Mouse (Mus musculus) cerebellum, adult 18-20 months (tissue): ENCODE results near the gene Tspan32.

Experiments
- DNase-seq, 2 experiments: peaks; one replicate each; pipeline ENCODE4 v3.0.0; 2021

Gene Tspan32

DNA sequence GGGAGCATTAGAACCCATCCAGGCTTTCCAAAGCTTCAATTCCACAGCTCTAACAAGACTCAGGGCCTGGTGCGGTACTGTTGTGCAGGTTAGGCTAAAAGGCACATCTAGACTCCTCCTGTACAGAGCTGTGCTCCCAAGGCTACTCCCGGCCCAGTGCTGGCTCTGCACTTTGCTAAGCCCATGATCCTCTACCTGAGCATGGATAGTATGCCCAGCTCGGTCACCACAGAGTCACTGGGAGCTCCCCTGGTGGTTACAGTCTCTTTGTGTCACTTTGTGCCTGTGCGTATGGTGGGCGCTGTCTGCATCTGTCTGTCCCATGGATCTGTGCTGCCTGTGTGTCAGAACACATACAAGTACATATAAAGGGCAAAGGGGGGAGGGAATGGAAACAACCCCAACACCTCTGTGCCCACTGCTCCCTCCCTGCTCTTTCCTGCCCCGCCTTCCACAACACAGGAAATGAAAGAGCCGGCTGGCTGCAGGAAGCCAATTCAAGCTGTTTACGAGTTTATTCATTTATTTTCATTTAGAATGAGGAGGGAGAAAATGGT lies 3.6 kb downstream of the Tspan32 start:
- DNase-seq: no peak

DNA sequence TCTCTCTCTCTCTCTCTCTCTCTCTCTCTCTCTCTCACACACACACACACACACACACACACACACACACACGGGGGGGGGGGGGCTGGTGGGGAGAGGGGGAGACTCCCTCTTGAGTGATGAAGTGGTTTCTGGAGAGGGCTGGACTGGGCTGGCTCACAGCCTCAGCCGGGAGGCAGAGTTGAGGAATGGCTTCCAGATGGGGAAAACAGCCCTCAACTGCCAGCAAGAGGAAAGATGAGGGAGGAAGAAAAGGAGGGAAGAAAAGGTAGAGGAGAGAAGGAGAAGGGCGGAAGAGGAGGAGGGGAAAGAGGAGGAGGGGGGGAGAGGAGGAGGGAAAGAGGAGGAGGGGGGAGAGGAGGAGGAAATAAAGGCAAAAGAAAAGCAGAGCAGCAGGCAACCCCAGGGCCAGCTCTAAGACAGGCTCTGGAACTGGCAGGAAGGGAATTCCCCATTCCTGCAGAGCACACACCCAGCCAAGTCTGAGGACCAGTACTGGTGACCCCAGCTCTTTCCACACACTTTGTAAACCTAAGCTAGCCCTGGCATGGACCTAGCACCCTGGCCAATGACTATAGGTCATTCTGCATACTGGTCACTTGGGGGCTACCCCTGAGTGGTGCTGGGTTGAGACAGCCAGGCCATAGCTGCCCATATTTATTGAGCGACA lies 4.3 kb downstream of the Tspan32 start:
- DNase-seq: no peak

DNA sequence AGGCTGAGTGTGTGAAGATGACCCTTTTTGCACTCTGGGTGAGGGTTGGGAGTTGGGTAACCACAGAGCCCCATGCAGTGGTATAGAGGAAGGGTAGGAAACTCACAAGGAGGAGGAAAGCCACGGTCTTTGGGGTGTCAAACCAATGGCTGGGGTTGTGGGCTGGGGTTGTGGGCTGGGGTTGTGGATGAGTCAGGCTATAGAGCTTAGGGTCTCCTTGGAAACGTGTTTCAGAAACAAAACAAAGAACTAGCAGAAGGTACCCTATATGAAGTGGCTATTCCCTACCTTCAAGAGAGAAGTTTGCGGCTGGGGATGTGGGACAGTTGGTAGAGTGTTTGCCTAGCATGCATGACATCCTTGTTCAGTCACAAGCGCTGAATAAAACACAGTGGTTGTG lies 5.2 kb downstream of the Tspan32 start:
- DNase-seq: no peak

DNA sequence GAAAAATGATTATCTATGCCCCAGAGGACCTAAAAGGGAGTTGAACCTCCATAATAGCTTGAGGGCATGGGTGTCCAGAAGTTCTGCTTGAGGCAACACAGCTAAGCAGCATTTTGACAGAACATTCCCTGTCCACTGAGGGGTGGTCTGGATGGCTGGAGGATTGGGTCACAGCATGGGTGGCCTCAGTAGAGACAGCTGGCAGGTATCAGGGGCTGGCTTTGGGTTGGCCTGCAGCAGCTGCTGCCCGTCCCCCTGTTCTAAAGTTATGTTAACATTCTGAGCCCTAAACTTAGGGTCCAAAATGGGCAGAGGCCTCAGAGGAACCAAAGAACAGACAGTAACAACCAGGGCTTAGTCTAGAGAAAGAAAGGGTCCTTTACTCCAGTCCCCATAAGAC lies 6.4 kb downstream of the Tspan32 start:
- DNase-seq: no peak

DNA sequence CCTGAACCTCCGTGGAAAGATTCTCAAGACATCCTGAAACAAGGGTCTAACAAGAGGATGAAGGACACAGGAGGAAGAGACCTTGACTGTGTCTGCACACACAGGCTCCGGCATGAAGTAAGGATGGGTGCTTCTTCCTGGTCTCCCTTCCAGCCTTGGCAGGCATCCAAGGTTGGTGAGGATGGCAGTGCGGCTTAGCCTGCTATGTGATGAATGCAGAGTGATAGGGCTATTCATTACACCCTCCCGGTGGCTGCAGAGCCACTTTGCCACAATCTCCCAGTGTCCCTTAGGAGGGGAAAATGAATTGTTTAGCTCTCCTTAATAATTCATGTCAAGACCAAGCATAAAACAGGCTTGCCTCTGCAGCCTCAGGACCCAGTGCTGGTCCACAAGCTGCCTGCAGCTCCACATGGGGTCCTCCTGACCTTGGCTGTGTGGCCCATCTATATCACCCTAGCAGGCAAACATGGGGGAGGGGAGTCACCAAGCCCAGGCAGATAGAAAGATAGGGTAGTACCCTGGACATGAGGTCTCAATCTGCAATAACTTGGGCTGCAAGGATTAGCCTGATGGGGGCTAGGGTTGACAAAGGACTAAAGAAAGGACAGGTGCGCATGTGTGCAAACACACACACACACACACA lies 7.5 kb downstream of the Tspan32 start:
- DNase-seq: no peak

DNA sequence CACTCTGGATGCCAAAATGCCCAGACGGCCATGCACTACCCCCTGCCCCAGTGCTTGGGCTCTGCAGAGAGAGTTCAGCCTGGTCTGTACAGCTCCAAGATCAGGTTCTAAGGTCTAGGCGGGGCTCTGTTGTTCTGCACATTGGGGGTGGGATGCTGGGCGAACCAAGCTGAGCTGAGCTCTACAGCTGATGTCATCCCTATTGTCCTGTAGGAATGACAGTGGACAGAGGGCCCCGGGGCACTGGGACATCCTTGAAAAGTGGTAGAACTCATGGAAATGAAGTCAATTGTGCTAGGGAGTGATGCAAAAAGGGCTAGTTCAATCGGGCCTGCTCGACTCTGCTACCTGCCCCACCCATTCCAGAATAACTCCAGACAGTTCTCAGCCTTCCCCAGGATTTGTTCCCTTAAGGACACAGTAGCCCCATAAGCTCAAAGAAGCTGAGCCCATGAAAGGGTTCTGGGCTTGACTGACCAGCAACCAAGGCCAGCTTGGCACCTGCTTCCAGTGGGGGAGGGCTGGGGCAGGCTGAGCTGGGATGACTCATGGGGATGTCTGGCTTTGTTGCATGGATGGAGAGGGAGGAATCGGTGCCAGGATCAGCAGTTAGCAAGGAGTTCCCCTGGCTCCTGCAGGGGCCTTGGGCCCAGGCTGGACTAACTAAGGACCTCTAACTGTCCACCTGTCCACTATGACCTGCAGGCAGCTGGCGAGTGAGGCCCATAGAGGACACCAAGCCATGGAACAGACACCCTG lies 8.8 kb downstream of the Tspan32 start:
- peak; percentile 64 to 82 for DNase-seq

DNA sequence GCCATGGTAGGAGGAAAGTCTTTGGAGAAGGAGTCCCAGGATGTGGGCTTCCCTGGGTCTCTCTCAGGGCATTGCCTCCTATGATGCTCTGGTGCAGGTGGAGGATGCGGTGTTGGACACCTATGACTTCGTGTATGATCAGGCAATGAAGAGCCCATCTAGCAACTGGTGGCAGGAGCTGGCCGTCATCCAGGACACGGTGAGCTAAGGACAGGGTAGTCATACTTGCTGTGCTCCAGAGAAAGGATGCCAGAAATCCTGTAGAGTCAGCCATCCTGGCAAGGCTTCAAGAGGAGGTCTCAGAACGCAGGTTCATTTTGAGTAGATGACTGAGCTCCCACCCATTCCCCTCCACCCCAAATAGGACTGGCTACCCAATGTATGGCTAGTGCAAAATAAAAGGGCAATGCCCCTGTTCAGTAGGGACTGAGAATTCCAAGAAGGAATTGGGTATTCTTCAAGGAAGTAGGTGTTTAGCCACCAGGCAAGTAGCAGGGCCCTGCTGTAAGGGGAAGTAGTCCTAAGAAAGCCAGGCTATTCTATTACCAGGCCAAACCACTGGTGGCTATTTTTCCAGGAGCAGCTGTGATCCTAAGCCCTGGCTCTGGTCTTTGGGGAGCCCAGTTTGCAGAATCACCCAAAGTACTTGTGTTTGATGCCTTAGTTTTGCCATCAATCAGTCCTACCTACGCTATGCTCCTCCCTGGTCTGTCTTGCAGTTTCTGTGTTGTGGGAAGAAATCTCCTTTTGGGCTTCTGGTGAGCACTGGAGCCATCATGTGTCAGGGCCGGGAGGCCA lies 10.2 kb downstream of the Tspan32 start:
- DNase-seq: no peak

DNA sequence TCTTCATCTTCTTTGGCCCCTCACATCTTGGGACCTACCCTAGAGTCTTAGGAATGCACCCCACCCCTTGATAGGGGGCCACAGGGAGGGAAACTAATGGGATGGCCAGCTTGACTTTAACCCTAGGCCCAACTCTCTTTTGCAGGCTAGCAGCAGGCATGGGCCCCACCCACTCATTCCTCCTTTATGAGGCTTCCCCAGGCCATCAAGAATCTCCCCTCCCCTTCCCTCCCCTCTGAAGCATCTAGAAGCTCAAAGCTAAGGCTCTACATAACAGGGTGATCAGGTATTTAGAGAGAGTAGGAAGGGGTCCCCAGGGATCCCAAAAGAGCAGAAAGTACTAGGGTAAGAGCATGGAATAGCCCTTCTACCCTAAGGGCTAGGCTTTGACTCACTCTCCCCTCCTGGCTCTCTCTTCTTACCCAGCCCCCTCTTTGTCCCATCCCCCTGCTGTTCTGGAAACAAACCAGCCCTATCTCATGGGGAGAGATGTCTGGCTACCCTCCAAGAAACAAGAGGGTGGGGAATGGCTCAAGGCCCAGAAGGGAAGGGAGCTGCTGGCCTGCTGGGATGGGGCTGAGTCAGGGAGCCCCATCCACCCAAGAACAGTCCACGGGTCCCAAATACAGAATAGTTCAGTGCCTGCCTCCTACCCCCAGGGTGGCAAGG lies 11.0 kb downstream of the Tspan32 start:
- DNase-seq: peak in 1 of 2 experiments; percentile 11

DNA sequence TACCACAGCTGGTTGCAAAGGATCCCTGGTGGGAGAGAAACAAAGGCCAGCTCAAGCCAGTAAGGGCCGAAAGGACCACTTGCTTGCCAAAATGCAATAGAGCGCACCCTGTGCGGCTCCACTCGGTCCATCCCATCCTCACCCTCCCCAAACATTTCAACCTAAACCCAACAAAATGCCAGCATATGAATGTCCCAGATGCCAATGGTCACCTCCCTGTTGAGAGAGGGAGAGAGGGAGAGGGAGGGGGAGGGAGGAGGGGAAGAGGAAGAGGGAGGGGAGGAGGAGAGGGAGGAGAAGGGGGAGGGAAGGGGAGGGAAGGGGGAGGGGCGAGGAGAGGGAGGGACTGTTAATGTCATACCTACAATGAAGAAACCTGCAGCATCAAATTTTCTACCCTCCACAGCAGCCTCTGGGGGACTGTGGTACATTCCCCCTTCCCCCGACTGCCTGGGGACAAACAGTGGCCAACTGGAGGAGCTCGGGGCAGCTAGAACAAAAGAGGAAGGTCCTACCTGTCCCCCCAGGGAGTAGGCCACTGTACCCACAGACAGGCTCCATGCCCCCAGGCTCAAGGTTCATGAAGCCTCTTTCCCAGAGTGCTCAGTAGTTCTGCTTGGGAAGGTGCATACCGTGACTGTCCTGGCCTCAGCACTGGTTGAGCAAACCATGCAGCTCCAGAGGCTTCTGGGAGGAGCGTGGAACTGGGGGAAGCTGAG lies 11.7 kb downstream of the Tspan32 start:
- no peak for DNase-seq

DNA sequence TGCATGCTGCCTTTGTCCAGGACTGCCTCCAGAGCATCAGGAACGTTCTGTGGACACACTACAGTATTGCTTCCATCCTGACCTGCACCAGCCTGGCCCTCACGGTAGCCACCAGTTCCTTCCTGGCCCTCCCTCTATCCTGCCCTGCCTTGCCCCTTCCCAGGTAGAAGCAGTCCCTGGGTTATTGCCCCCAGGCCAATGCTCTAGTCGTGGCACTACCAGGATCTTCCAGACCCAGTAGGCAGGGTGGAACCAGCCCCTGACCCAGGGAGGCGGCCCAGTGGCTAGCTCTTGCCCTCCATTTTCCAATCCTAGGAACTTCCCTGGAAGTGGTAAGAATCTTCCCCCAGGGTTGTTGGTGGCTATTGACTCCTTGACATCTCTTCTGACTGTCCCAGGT lies 12.3 kb downstream of the Tspan32 start:
- DNase-seq: no peak

DNA sequence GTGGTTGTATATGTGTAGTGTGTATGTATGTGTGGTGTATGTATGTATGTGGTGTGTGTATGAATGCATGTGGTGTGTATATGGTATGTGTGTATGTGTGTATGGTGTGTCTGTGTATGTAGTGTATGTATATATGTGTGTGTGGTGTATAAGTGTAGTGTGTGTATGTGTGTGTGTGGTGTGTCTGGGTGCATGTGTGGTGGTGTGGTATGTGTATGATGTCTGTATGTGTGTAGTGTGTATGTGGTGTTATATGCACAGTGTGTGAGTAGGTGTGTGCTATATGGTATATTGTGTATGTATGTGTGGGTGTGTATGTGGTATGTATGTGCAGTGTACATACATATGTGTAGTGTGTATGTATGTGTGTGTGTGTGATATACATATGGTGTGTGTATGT lies 15.2 kb downstream of the Tspan32 start:
- DNase-seq: no peak

DNA sequence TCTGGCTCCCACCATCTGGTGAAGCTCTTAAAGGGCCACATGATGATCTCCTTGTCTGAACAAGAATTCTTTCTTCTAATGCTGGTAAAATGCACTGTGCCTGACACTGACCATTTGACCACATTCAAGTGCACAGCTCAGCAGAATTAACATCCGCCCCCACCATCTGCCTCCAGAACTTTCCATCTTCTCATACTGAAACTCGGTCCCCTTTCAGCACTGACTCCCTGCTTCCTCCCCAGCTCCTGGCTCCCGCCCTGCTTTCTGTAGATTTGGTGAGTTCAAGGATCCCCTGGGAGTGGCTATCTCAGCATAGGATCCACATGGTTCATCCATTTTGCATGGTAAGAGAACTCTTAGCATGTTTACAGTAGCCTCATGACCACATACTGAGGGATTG lies 15.9 kb downstream of the Tspan32 start:
- DNase-seq: no peak

DNA sequence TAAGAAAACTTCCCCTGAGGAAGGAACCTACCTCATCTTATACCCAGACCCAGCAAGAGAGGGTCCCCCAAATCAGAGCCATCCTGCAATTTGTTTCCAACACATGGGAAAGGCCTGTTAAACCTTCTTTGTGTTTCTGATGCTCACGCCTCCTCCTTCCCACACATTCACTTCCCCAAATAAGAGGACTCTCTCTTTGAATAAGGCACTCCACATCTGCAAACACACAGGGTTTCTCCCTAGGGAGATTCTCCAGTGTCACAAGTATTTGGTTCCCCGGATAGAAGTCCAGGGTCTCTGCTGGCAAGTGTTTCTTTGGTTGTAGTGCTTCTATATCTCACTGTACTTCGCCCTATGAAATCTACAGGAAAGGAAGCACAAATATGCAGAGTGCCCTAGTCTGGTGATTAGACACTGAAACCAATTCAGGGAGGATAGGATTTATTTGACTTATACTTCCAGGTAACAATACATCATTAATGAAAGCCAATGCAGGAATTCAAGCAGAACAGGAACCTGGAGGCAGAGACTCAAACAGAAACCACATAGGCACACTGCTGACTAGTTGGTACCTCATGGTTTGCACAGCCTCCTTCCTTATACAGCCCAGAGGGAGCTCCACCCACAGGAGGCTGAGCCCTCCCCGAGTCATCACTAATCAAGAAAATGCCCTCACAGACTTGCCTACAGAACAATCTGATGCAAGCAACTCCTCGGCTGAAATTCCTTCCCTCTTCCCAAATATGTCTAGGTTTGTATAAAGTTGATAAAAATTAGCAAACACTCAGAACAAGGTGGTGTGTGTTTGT lies 16.7 kb downstream of the Tspan32 start:
- no peak for DNase-seq

DNA sequence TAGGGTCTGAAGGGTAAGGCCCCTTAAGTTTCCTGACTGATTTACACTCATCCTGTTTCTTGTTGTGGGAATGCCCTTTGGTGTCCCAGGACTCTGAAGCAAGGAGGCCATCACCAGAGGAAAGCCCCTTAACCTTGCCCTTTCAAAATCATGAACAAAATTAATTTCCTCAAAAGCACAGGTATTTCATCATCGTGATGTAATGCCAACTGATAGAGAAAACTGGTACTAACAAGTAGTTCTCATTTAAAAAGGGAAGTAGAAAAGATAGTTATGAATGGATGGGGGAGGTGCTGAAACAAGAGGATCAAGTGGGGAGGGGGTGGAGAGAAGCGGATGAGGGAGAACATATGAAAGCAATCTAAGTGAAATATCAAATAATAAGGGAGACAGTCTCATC lies 18.7 kb downstream of the Tspan32 start:
- no peak for DNase-seq

DNA sequence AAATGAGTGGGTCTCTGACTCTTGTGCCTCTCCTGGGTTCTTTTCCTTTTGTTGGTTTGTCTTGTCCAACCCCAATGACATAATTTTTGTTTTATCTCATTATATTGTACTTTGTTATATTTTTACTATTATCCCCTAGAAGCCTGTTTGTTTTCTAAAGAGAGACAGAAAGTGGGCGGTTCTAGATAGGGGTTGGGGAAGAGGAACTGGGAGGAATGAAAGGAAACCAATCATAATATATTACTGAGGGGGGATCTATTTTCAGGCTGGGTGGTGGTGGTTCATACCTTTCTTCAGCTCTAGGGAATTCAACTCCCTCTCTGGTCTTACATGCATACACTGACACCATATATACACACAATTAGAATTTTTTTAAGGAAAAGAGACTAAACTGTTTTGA lies 19.4 kb downstream of the Tspan32 start:
- no peak for DNase-seq

DNA sequence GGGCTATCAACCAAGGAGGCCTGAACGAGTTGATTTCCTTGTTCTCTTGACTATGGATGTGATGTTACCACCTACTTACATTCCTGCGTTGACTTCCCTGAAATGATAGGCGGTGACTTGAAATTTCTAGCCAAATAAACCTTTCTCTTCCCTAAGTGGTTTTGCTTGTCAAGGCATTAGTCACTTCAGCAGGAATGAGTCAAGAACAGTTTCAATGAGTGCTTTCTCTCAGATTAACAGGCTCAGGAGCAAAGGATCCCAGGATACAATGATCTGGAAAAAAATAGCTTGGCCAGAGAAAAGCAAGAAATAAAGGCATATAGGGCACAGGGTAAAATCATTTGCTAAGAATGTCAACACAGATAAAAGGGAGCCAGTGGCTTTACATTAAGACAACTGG lies 20.6 kb downstream of the Tspan32 start:
- no peak for DNase-seq

DNA sequence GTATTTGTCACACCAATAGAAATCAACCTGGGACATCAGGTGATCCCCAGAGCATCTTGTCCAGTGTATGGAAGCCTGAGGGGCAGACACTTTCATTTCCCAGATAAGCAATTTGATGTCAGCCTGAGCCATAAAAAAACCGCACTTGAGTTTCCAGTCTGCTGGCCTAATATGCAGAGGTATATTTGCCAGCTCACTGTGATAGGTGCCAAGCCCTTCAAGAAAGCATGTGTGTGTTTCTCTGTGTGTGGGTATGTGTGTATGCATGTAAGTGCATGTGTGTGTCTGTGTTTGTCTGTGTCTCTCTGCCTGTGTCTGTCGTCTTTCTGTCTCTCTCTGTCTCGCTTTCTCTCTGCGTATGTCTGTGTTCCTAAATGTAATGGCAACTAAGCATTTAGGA lies 22.4 kb downstream of the Tspan32 start:
- DNase-seq: no peak

DNA sequence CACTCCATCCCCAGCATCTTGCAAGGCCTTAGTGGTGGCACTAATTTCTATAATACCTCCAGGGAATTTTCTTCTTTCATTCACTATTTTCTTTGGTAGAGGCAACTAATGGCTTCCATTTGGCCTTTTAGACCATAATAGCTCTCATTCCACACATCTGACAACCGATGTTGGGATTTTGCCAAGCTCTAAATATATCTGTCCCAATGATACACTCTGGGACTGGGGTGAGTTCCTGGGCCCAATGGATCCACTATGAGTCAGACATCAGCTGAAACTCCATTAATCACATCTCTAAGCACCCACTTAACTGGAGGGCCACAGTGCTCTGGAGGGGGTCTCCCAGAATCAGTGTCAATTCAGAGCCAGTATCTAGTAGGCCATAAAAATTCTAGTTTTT lies 27.0 kb downstream of the Tspan32 start:
- no peak for DNase-seq

DNA sequence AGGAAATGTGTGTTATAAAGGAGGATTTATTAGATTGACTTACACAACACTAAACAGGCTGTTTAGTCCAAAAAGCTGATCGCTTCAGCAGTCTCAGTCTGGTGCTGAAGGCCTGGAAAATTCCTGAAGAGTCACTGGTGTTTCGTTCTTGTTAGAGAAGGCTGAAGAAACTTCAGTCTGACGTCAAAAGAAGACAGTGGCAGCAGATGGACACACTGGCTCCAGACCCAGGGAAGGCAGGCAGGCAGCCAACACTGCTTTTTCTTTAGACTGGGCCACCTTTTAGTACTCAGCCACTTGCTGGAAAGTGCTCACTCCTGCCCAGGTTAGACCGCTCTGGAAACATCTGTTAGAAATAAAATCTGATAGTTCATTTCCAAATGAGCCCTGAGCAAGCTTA lies 28.7 kb downstream of the Tspan32 start:
- peak in 1 of 2 experiments; percentile 16 for DNase-seq

DNA sequence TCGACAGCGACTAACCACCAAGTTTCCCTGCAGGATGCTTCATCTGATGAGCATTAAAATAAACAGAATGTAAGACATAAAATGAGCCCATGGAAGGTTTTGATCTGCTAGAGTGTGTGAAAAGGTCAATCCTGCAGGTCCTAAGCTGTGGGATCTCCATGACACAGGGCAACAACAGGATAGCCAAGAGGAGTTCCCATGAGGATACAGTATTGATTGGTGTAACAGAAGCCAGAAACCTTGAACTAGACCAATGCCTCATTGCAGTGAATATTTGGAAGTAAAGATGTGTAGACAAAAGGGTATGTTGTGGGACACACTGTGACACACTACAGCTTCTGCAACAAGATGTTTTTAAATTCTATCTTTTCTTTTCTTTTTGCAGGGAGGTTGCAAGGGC lies 29.3 kb downstream of the Tspan32 start:
- DNase-seq: no peak
